Mouse (Mus musculus) testis, adult 2 months (tissue): ENCODE measurements at regions not wholly inside any gene's neighbourhood (a gene's known extent, or its start where the extent isn't known, plus 50 kb on each side); places are given as distances from the start of the nearest gene placed in this dataset.

Experiments
- H3K27ac ChIP-seq: fragments of 200-500 bp; 2 replicates; pipeline ENCODE4 v1.5.1; 2012; ENCODE audit warnings: low read depth, low read length; ENCODE audit not compliant: control insufficient read depth, insufficient read depth
- H3K27me3 ChIP-seq: fragments of 200-500 bp; 2 replicates; pipeline ENCODE4 v1.6.1; 2012; ENCODE audit warnings: mild to moderate bottlenecking, low read length, moderate library complexity; ENCODE audit not compliant: control insufficient read depth, insufficient read depth
- H3K36me3 ChIP-seq: fragments of 200-500 bp; 2 replicates; pipeline ENCODE4 v1.6.1; 2012; ENCODE audit warnings: mild to moderate bottlenecking, low read length; ENCODE audit not compliant: control insufficient read depth, insufficient read depth
- H3K4me1 ChIP-seq: fragments of 200-500 bp; 2 replicates; pipeline ENCODE4 v1.6.1; 2012; ENCODE audit warnings: low read length; ENCODE audit not compliant: control insufficient read depth, insufficient read depth
- H3K4me3 ChIP-seq: fragments of 200-500 bp; 2 replicates; pipeline ENCODE4 v1.5.1; 2012; ENCODE audit warnings: low read depth, mild to moderate bottlenecking, low read length, moderate library complexity, mixed read lengths; ENCODE audit not compliant: control insufficient read depth
- CTCF ChIP-seq: fragments of 200-500 bp; IDR thresholded peaks from 2 replicates; pipeline ENCODE4 v1.5.1; 2012; ENCODE audit warnings: low read depth, mild to moderate bottlenecking, inconsistent platforms, low read length, moderate library complexity; ENCODE audit not compliant: control insufficient read depth, insufficient read depth, insufficient replicate concordance
- POLR2A ChIP-seq: fragments of 200-500 bp; IDR thresholded peaks from 2 replicates; pipeline ENCODE4 v1.6.1; 2012; ENCODE audit warnings: low read depth, mild to moderate bottlenecking, inconsistent platforms, low read length, moderate library complexity; ENCODE audit not compliant: control insufficient read depth

DNA sequence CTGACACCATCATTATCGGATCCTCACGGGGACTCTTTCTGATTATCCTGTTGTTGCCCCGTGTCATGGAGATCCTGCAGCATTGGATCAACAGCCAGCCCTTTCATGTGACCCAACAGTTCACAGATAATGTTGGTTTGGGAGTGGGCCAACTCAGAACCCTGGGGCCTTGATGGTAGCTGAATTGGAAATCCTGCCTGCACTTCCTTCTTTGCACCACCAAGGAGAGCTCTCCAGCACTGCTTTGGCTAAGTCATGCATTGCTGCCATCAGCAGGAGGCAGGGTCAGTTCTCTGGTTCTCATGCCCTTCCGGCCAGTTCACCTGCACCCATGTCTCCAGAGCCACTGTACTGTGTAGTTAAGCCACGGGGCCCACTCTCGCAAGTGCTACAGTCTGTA lies 225.6 kb downstream of the Fam173b start:
- no peaks in the 10 kb centered on the region for H3K36me3 ChIP-seq
- TF ChIP-seq CTCF (no peak; the same call in 1 of the 2 replicates), POLR2A (no peak)

GRCm38 (mm10) chr15:31841519-31841918 lies 239.9 kb downstream of the Fam173b start:
- Histone ChIP-seq H3K27ac (no peak overlapping the region), H3K36me3 (no peaks in the 10 kb centered on the region), H3K4me1 (no peaks in the 10 kb centered on the region), H3K27me3 (no peaks in the 10 kb centered on the region), H3K4me3 (no peak overlapping the region)
- TF ChIP-seq CTCF (no peak), POLR2A (no peak)

More for the DNA sequence above, 225.6 kb downstream of the Fam173b start:
- Histone ChIP-seq H3K4me3 (no peak overlapping the region), H3K27me3 (no peaks in the 10 kb centered on the region), H3K4me1 (no peaks in the 10 kb centered on the region), H3K27ac (no peak overlapping the region)

DNA sequence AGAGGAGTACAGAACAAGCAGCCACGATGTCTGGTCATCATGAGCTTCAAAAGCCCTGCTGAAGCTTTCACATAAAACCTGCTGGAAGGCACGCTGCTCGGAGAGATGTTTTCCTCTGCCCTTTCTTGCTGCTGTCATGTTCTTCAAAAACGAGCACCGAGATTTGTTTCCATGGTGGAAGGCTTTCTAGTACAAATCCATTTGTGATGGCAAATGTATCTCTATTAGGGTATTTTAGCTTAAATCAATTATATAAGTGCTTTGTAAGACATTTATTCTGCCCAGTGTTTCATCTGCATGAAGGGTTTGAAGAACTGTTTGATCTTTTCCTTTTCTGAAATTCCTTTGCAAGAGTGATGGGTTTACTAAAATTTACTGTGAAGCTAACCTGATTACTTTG lies 253.1 kb downstream of the Fam173b start:
- Histone ChIP-seq H3K4me1 (no peaks in the 10 kb centered on the region), H3K36me3 (no peaks in the 10 kb centered on the region), H3K4me3 (no peak overlapping the region), H3K27ac (no peak overlapping the region), H3K27me3 (no peaks in the 10 kb centered on the region)
- TF ChIP-seq POLR2A (no peak), CTCF (no peak)

DNA sequence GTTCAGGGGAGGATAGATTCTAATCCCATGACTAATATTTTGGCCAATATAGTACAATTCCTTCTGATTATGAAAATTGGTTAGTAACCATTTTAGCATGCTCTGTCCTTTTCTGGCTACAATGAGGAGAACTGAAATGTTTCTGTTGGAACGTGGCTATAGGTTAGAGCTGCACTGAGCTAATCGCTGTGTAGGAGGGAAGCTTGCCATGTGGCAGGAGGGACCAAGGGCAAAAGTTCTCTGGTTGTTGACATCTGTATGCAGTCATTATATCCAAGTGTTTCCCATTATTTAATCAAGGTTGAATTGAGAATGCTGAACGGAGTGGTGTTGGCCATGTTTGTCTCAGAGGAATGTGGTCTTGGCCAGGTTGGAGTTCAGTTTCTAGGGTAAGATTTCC lies 253.5 kb downstream of the Fam173b start:
- Histone ChIP-seq H3K27me3 (no peaks in the 10 kb centered on the region), H3K36me3 (no peaks in the 10 kb centered on the region)
- TF ChIP-seq CTCF (no peak), POLR2A (no peak)

DNA sequence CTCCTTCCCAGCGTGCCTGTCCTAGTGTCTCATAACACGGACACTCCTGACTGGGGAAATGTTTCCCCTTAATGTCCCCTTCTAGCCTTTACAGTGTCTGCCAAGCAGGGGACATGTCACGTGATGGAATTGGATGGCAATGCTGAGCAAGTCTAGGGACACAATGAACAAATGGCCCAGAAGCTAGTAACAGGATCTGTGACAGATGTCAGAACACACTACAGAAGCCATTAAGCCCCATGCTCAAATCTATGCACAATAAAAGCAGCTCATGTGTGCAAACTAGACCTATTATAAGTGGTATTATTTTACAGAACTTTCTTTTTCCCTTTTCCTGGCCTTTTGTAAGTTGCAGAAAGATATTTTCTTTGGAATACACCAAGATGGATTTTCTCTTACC lies 267.4 kb downstream of the Fam173b start:
- Histone ChIP-seq H3K27me3 (no peaks in the 10 kb centered on the region), H3K36me3 (no peaks in the 10 kb centered on the region), H3K4me1 (no peaks in the 10 kb centered on the region), H3K4me3 (no peak overlapping the region), H3K27ac (no peak overlapping the region)
- no peak for TF ChIP-seq POLR2A
- TF ChIP-seq CTCF: no peak

More for the DNA sequence above, 253.5 kb downstream of the Fam173b start:
- H3K4me3 ChIP-seq: no peak overlapping the region
- H3K4me1 ChIP-seq: no peaks in the 10 kb centered on the region
- no peak overlapping the region for H3K27ac ChIP-seq

- Histone ChIP-seq H3K4me1 (no peaks in the 10 kb centered on the region), H3K27me3 (no peaks in the 10 kb centered on the region), H3K36me3 (no peaks in the 10 kb centered on the region), H3K4me3 (no peak overlapping the region), H3K27ac (no peak overlapping the region)
- TF ChIP-seq POLR2A: no peak
- no peak for TF ChIP-seq CTCF
These were observed 268.2 kb downstream of the Fam173b start for GRCm38 (mm10) chr15:31869673-31870417.

DNA sequence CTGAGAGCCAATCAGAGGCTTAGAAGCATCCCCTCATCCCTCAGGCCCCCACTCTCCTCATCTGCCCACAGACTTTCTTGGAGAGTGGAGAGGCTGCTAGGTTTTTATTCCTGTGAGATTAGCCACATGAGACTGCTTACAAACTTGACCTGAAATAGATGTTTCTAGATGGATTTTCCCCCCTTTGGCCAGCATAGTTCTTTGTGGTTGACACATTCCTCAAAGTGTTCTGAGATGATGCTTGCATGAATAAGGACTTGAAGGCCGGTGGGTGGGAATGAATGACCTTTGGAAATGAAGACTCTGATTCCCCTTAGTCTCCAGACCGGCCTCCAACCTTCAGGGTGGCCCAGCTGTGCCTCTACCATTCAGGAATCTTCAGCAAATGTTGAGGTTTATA lies 273.8 kb downstream of the Fam173b start:
- H3K27me3 ChIP-seq: no peaks in the 10 kb centered on the region
- no peaks in the 10 kb centered on the region for H3K36me3 ChIP-seq
- TF ChIP-seq POLR2A (no peak), CTCF (no peak)
- H3K4me1 ChIP-seq: peaks cover 2% of the 10 kb centered on the region
- peak overlapping the region; percentile 30; the same call in 1 of the 2 replicates for H3K4me3 ChIP-seq
- H3K27ac ChIP-seq: no peak overlapping the region

DNA sequence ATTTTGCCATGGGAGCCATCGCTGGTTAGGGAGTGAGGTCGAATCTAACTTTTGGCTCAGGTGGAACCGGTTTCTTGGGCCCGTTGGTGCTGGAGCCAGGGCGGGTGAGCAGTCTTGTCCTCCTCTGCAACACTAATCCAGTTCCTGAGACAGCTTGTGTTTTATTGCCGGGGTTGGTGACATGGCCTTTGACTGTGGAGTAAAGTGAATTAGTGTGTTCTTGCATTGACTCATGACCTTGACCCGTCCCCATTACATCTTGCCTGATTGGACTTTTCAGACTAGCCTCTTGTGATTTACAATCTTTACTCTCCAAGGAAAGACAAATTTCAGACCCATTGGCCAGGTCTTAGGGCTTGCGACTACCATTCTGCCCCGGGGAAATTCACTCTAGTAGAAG lies 278.8 kb downstream of the Fam173b start:
- Histone ChIP-seq H3K4me3 (no peak overlapping the region; the same call in 1 of the 2 replicates), H3K27ac (no peak overlapping the region), H3K4me1 (peaks cover 12% of the 10 kb centered on the region), H3K36me3 (no peaks in the 10 kb centered on the region), H3K27me3 (no peaks in the 10 kb centered on the region)
- TF ChIP-seq POLR2A (no peak), CTCF (no peak)
